Mouse (Mus musculus): ENCODE results near the gene Ddah2.

DNA sequence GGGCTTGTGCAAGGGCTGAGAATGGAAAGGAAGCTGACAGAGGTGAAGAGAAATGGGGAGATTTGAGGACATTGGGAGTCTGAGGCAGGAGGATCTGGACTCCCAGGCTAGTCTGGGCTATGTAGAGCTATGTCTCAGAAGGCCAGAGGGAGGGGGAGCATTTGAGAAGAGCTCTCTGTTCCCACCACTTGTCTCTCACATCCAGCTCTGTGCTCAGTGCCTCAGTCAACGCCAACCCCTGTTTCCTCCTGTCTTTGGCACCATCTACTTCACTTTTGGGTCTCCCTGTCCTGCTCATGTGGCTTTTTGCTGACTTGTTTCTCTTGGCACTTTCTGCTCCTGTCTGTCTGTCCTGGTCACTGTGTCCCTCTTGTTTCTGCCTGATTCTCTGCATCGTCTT is 18.4 kb downstream of the Ddah2 start:
- no peak for TF ChIP-seq POLR2A (IDR thresholded peaks at IDR 0.05; ENCODE audit: low read depth, low read length)
- no peak for TF ChIP-seq CTCF (IDR thresholded peaks at IDR 0.05; ENCODE audit: extremely low read depth, insufficient read length, insufficient replicate concordance, low read depth, low read length)
